8 mouse cellular contexts compared by ENCODE assay signal in the genomic region with DNA sequence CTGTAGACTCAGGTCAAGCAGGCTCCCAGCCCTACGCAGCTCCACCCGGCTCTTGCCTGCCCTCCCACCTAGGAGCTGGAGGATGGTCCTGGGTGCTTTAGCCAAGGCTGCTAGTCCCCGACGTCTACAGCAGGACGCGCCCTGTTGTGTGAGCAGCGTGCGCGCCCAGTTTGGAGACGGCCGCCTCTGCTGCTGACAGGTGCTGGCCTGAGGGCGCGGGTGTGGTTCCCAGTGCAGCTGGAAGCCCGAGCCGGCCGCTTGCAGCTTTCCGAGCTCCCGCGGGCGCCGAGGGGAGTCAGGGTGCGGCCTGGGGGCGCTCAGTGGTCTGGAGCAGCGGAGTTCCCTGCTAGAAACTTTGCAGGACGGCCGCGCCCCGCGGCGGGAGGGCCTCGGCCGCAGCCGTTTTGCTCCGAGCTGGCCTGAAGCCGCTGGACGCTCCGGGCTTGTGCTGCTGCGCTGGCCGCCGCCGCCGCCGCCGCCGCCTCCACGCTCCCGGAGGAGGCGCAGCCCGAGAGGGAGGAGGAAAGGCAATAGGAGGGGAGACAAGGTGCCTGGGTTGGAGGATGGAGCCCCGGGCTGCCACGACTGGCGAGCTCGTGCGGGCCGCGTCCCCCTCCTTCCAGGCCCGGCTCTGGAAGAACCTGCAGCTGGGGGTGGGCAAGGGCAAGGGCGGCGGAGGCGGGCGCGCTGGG. TPM values are rescaled to one million over a fixed set of nuclear protein-coding genes. Genes with fewer than 3 reads are reported as not detected.
DNase-seq lines count a peak whose midpoint lies in the region; ATAC-seq and TF ChIP-seq lines count a peak whose summit lies in the region.

A gene (plus strand): TSS at position 564 of the 692 bp plus-strand sequence.

- peak within 1 kb of the TSS; percentile 68 for H3K9ac ChIP-seq in heart, embryonic 12.5 days
- peak within 1 kb of the TSS; percentile 36 for H3K9ac ChIP-seq in kidney, embryonic 15.5 days
- H3K9ac ChIP-seq in liver, embryonic 12.5 days, result peak within 1 kb of the TSS; percentile 33

- H3K4me1 ChIP-seq in bone marrow macrophage, adult 2 months (ENCODE audit: control insufficient read depth, insufficient read depth, low read length), result peaks cover 3% of the 10 kb centered on the region
- H3K4me1 ChIP-seq in embryonic fibroblast, embryonic 13.5 days (ENCODE audit: control insufficient read depth, insufficient read depth, low read length), result no peaks in the 10 kb centered on the region
- H3K4me1 ChIP-seq in heart, embryonic 12.5 days (replicated peaks), result peaks cover 8% of the 10 kb centered on the region; the same call in 1 of the 2 replicates
- peaks cover 18% of the 10 kb centered on the region for H3K4me1 ChIP-seq in kidney, embryonic 15.5 days
- peaks cover 7% of the 10 kb centered on the region; the same call in 1 of the 2 replicates for H3K4me1 ChIP-seq in liver, embryonic 12.5 days

- no peaks in the 10 kb centered on the region for H3K36me3 ChIP-seq in heart, embryonic 12.5 days
- no peaks in the 10 kb centered on the region for H3K36me3 ChIP-seq in kidney, embryonic 15.5 days
- no peaks in the 10 kb centered on the region for H3K36me3 ChIP-seq in liver, embryonic 12.5 days
- H3K36me3 ChIP-seq in myocyte (ENCODE audit: control insufficient read depth, insufficient read depth), result no peaks in the 10 kb centered on the region

- TF ChIP-seq CTCF in bone marrow macrophage, adult 2 months (IDR thresholded peaks at IDR 0.05; ENCODE audit: low read depth, low read length), result no peak
- no peak for TF ChIP-seq CTCF in embryonic fibroblast, embryonic 13.5 days (IDR thresholded peaks at IDR 0.05; ENCODE audit: borderline replicate concordance, insufficient read depth, low read length)

- peak; percentile 87 for ATAC-seq in heart, embryonic 12.5 days (ENCODE audit: insufficient number of reproducible peaks, low FRiP score)
- peak; percentile 97 for ATAC-seq in kidney, embryonic 15.5 days (replicated peaks; ENCODE audit: low FRiP score)
- ATAC-seq in liver, embryonic 12.5 days, result peak; percentile 83

- H3K27ac ChIP-seq in bone marrow macrophage, adult 2 months (ENCODE audit: insufficient read depth, low read depth, low read length), result no peak within 1 kb of the TSS
- H3K27ac ChIP-seq in embryonic fibroblast, embryonic 13.5 days (ENCODE audit: insufficient read depth, low read length), result no peak within 1 kb of the TSS
- H3K27ac ChIP-seq in heart, embryonic 12.5 days (ENCODE audit: poor library complexity, severe bottlenecking), result 0 out of 2 replicates have a peak within 1 kb of the TSS, but pooled peaks have one; percentile 4
- H3K27ac ChIP-seq in kidney, embryonic 15.5 days, result peak within 1 kb of the TSS; percentile 9; the same call in 1 of the 2 replicates
- H3K27ac ChIP-seq in liver, embryonic 12.5 days, result no peak within 1 kb of the TSS

- no peaks in the 10 kb centered on the region for H3K9me3 ChIP-seq in heart, embryonic 12.5 days (replicated peaks)
- no peaks in the 10 kb centered on the region for H3K9me3 ChIP-seq in kidney, embryonic 15.5 days (replicated peaks)
- no peaks in the 10 kb centered on the region for H3K9me3 ChIP-seq in liver, embryonic 12.5 days (replicated peaks)

- TF ChIP-seq POLR2A in bone marrow macrophage, adult 2 months (IDR thresholded peaks at IDR 0.05; ENCODE audit: borderline replicate concordance, low read depth, low read length), result no peak
- no peak for TF ChIP-seq POLR2A in embryonic fibroblast, embryonic 13.5 days (IDR thresholded peaks at IDR 0.05; ENCODE audit: low read depth, low read length)
- no peak for TF ChIP-seq POLR2A in myocyte (IDR thresholded peaks at IDR 0.05; ENCODE audit: insufficient read length, low read depth)

- no peak within 1 kb of the TSS for H3ac ChIP-seq in myocyte (ENCODE audit: control insufficient read depth, insufficient read length)

- peak within 1 kb of the TSS; percentile 95 for H3K4me2 ChIP-seq in heart, embryonic 12.5 days
- peak within 1 kb of the TSS; percentile 98 for H3K4me2 ChIP-seq in kidney, embryonic 15.5 days
- H3K4me2 ChIP-seq in liver, embryonic 12.5 days, result peak within 1 kb of the TSS; percentile 91
- peak within 1 kb of the TSS; percentile 42 for H3K4me2 ChIP-seq in myocyte (ENCODE audit: low read depth)

- no peaks in the 10 kb centered on the region for H3K79me2 ChIP-seq in myocyte (ENCODE audit: control insufficient read depth, insufficient read depth)

- peaks cover 37% of the 10 kb centered on the region for H3K27me3 ChIP-seq in heart, embryonic 12.5 days (replicated peaks)
- H3K27me3 ChIP-seq in kidney, embryonic 15.5 days, result peaks cover 48% of the 10 kb centered on the region
- H3K27me3 ChIP-seq in liver, embryonic 12.5 days (replicated peaks), result peaks cover 38% of the 10 kb centered on the region
- peaks cover 8% of the 10 kb centered on the region for H3K27me3 ChIP-seq in myocyte (ENCODE audit: control insufficient read depth, insufficient read depth, insufficient read length)

- H3K4me3 ChIP-seq in bone marrow macrophage, adult 2 months (ENCODE audit: insufficient read depth, low read length), result peak within 1 kb of the TSS; percentile 92
- H3K4me3 ChIP-seq in embryonic fibroblast, embryonic 13.5 days (ENCODE audit: insufficient read depth, low read length), result peak within 1 kb of the TSS; percentile 27
- H3K4me3 ChIP-seq in heart, embryonic 12.5 days, result peak within 1 kb of the TSS; percentile 60
- H3K4me3 ChIP-seq in kidney, embryonic 15.5 days (replicated peaks), result peak within 1 kb of the TSS; percentile 58
- H3K4me3 ChIP-seq in liver, embryonic 12.5 days, result peak within 1 kb of the TSS; percentile 61
- no peak within 1 kb of the TSS for H3K4me3 ChIP-seq in myocyte

- WGBS in heart, embryonic 12.5 days, result under 1% methylated on average over 60 of the region's 62 CpGs
- WGBS in kidney, embryonic 15.5 days, result under 1% methylated on average over 50 of the region's 62 CpGs
- under 1% methylated on average over 49 of the region's 62 CpGs for WGBS in liver, embryonic 12.5 days (ENCODE audit: insufficient replicate concordance)

- DNase-seq in 3134 (ENCODE audit: extremely low read depth, insufficient read length, low spot score), result peak; percentile 6
- peak; percentile 64 for DNase-seq in testis, postnatal 10 days (ENCODE audit: low spot score)

TF ChIP-seq in myocyte, 11 proteins besides CTCF, POLR2A, EP300 and RAD21:
- TF ChIP-seq POLR2AphosphoS2 (IDR thresholded peaks at IDR 0.05; ENCODE audit: insufficient read length, low read depth) (no peak), MYOD1 (IDR thresholded peaks at IDR 0.05; ENCODE audit: control insufficient read depth in 1 of 3, insufficient read length in 2 of 3, low read depth in 2 of 3) (peak in 2 of 3 experiments; percentile 69 to 76), MYOG (IDR thresholded peaks at IDR 0.05; ENCODE audit: control insufficient read depth in 1 of 3, insufficient read depth in 1 of 3, insufficient read length in 2 of 3, low read depth in 2 of 3) (peak in 2 of 3 experiments; percentile 80 to 82)
TF ChIP-seq in myocyte: peak in this region for 2.

RNA-seq across cellular contexts. Expression of the gene that starts here (rescaled TPM):
- polyA plus RNA-seq in bone marrow macrophage, adult 2 months (2012; ENCODE audit: insufficient read depth, insufficient read length, missing spikeins), result 16.7 and 16.8 TPM in 2 replicates
- polyA plus RNA-seq in embryonic fibroblast, embryonic 13.5 days (2011; ENCODE audit: insufficient read length, low read depth, missing spikeins), result 0.40 and 0.54 TPM in 2 replicates
- polyA plus RNA-seq in heart, embryonic 12.5 days (2016; fragmentation: Nextera tagmentation; extraction: Ambion mirVana), result 0.19 and 0.38 TPM in 2 replicates
- 0.30 and 0.53 TPM in 2 replicates for polyA plus RNA-seq in kidney, embryonic 15.5 days (2015; fragmentation: Nextera tagmentation; extraction: Ambion mirVana)
- polyA plus RNA-seq in liver, embryonic 12.5 days (2016; fragmentation: Nextera tagmentation; extraction: Ambion mirVana), result 1.4 and 1.6 TPM in 2 replicates
- polyA plus RNA-seq in myocyte (2012; fragmentation: generic; extraction: Trizol), result 0.67 TPM

Comparison
In these comparisons a context has a peak if more than half of its experiments do, and no peak if none do; other contexts are left out.
1. Peak in ATAC-seq, H3K4me3 ChIP-seq, H3K27ac ChIP-seq, H3K9ac ChIP-seq and H3K4me2 ChIP-seq in heart, embryonic 12.5 days; RNA of the gene not detected or under 1 TPM.
2. Peak in ATAC-seq, H3K4me3 ChIP-seq, H3K27ac ChIP-seq, H3K9ac ChIP-seq and H3K4me2 ChIP-seq in kidney, embryonic 15.5 days; RNA of the gene not detected or under 1 TPM.
3. H3K4me2 ChIP-seq: peak in every context shown above with its lines; median percentile 98 in kidney, embryonic 15.5 days; 95 in heart, embryonic 12.5 days; 91 in liver, embryonic 12.5 days; 42 in myocyte.